Mouse (Mus musculus): ENCODE data around the gene Gpr6.

The Gpr6 gene

DNA sequence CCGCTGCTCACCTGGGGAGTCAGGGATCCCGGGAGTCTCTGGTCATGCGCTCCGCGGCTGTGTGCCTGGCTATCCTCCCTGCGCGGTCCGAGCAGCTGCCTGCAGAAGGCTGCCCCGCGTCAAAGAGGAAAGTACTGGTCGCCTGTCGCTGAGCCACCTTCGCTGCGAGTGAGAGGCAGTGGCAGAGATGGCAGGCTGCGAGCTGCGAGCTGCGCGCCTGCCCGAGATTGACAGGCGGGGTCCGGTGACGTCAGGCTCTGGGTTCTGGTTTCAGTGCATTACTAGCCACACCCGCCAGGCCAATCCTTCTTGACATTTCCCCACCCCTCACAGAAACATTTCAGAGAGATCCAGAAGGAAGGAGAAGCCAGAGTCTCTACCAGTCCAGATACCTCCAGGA, at the start of gene Gpr6:
Gene Gpr6 (minus strand): TSS at position 170 of the 400 bp plus-strand sequence.
- no peak for DNase-seq (ENCODE audit: low read depth, low spot score)
- no peaks in the 10 kb centered on the region for H3K36me3 ChIP-seq (ENCODE audit: control insufficient read depth, insufficient read depth, low read length, poor library complexity, severe bottlenecking)
- no peaks in the 10 kb centered on the region for H3K27me3 ChIP-seq (ENCODE audit: control insufficient read depth, insufficient read depth, low read length, poor library complexity, severe bottlenecking)

DNA sequence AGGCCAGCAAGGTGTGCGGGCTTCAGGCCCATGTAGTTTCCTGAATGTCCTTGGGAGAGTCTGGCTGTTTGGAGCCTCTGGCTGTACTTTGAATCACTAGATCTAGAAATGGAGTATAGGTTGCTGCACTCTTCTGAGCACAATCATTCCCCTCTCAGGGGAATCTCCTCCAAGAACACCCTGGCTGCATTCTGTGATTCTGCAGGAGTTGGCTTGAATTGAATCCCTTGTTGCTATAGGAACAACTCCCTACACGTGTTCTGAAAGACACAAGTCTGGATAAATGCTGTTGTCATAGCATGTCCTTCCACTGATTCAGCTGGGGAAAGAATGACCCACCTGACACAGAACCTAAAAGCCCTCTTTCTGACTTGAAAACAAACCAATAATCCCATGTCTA, 28.0 kb upstream of the Gpr6 start:
- Histone ChIP-seq H3K36me3 (ENCODE audit: control insufficient read depth, insufficient read depth, low read length, poor library complexity, severe bottlenecking) (no peaks in the 10 kb centered on the region), H3K27me3 (ENCODE audit: control insufficient read depth, insufficient read depth, low read length, poor library complexity, severe bottlenecking) (no peaks in the 10 kb centered on the region)
- no peak for DNase-seq (ENCODE audit: low read depth, low spot score)

DNA sequence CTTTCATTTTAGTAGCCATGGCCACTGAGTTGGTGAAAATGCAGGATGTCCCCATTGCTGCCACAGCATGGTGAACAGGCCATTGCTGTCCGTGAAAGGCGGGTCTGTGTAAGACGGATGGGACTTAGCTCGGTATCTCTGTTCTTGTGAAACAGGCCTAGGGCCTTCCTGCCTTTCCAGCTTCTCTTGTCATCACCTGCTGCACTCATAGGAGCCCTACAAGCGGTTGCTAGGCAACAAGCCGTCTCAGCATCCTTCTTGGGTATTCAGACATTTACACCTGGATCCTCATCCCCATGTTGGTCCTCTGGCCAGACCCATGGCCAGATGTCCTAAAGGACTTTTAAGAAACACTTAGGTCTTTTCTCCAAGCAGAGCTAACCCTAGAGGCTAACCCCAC, 26.1 kb upstream of the Gpr6 start:
- H3K36me3 ChIP-seq (ENCODE audit: control insufficient read depth, insufficient read depth, low read length, poor library complexity, severe bottlenecking) = no peaks in the 10 kb centered on the region
- H3K27me3 ChIP-seq (ENCODE audit: control insufficient read depth, insufficient read depth, low read length, poor library complexity, severe bottlenecking) = no peaks in the 10 kb centered on the region
- no peak for DNase-seq (ENCODE audit: low read depth, low spot score)

DNA sequence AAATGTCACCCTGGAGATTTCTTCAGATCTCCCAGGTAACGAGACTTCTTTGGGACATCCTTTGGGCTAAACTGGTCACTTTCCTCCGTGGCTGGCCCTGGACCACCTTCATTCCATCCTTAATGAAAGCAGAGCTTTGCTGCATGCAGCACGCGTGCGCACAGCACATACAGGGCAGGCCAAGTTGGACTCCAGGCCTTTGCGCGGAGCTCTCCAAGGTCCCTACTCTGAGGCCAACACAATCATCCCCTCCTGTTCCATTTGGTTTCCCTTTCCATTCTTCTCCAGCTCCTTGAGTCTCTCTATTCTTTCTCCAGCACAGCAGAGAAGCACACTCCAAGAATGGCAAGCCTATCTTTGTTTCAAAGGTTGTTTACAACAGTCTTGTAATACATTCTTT, 16.8 kb upstream of the Gpr6 start:
- no peaks in the 10 kb centered on the region for H3K36me3 ChIP-seq (ENCODE audit: control insufficient read depth, insufficient read depth, low read length, poor library complexity, severe bottlenecking)
- no peak for DNase-seq (ENCODE audit: low read depth, low spot score)
- H3K27me3 ChIP-seq (ENCODE audit: control insufficient read depth, insufficient read depth, low read length, poor library complexity, severe bottlenecking) = no peaks in the 10 kb centered on the region

DNA sequence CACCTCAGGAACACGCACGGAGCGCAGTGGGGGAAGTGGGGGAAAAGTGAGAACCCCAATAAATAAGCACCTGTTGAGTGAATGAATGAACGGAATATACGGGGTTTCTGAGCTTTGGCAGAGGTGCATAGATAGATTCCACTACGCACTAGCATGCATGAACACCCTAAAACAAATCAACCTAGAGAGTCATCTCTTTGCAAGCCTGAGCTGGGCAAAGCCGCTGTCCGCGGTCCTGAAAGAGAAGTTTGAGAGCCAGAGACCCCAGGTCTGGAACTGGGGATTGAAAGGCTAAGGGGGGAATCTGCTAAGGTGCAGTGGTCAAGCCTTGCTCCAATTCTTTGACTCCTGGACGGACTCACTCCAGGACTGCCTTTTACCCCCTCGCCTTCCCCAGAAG, 389 bp downstream of the Gpr6 start:
- no peaks in the 10 kb centered on the region for H3K36me3 ChIP-seq (ENCODE audit: control insufficient read depth, insufficient read depth, low read length, poor library complexity, severe bottlenecking)
- DNase-seq (ENCODE audit: low read depth, low spot score) = no peak
- no peaks in the 10 kb centered on the region for H3K27me3 ChIP-seq (ENCODE audit: control insufficient read depth, insufficient read depth, low read length, poor library complexity, severe bottlenecking)

DNA sequence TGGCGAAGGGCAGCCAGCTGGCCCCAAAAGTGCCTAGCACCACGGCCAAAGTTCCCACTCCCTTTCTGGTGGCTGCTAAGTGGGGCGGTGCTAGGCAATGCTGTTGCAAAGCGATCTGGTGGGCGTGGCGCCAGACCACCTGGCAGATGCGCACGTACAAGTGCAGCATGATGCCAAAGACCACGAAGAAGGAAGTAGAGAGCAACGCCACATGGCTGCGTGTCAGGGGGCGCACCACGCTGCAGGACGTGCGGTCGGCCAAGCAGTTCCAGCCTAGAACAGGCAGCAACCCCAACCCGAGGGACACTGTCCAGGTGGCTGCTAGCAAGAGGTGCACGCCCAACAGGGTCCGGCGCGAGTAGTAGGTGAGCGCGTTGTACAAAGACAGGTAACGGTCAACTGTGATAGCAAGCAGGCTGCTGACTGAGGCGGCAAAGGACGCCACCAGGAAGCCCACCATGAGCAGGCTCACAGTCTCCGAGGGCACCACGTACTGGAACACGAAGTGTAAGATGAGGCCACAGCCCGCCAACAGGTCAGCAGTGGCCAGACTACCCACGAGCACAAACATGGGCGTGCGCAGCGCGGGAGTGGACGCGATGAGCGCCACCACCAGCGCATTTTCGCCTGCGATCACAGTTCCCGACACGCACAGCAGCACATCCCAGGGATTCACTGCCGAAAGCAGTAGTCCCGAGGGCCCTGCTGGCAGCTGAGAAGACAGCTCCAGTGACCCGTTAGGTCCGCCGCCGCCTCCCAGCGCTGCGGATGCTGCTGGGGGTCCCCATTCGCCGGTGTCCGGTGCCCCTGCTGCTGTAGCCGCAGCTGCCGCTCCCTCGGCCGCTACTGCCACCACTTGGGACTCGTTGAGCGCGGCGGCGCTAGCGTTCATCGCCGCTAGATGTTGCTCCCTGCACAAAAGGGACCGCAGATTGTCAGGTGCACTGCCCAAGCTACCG, 1.1 kb downstream of the Gpr6 start:
- Histone ChIP-seq H3K27me3 (ENCODE audit: control insufficient read depth, insufficient read depth, low read length, poor library complexity, severe bottlenecking) (no peaks in the 10 kb centered on the region), H3K36me3 (ENCODE audit: control insufficient read depth, insufficient read depth, low read length, poor library complexity, severe bottlenecking) (no peaks in the 10 kb centered on the region)
- no peak for DNase-seq (ENCODE audit: low read depth, low spot score)

DNA sequence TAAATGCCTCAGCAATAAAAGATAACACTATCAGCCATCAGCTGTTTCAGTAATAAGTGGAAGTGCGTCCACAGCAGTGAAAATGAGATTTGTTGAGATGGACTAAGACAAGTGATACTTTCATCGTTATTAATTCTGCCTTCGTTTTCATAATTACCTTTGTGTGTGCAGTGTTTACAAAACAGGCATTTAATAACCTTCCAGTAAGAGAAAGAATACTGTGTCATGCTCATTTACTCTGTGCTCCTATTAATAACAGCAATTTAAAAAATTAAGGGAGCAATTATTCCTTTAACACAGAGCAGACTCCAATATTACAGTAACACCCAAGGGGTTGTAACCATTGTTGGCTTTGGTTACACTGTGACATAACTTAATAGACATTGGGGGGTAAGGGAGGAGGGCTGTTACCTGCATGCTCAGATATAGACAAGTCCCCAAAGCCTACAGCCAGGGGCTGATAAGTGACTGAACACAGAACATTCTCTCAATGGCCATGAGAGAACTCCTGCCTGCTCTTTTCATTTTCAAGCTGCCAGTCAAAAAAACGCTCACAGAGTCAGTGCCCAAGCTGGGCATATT, 11.7 kb downstream of the Gpr6 start:
- Histone ChIP-seq H3K27me3 (ENCODE audit: control insufficient read depth, insufficient read depth, low read length, poor library complexity, severe bottlenecking) (no peaks in the 10 kb centered on the region), H3K36me3 (ENCODE audit: control insufficient read depth, insufficient read depth, low read length, poor library complexity, severe bottlenecking) (no peaks in the 10 kb centered on the region)
- DNase-seq (ENCODE audit: low read depth, low spot score) = no peak

DNA sequence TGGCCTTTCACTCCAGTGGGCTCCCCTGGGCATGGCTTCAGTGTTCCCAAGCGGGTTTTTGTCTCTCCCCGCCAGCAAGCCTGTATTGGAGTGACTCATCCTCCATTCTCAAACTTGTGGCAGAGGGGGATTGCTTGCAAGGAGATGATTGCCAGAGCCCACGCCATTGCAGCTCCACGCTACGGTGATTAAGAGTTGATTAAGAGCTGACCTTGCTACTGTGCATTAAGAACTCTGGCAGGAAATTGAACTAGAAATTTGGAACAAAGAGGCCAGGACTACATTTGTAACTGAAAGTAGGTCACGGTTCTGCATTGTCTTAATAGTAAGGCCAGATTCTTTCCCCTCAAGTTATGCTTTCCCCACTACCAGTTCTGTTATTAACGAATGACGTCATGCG, 16.5 kb downstream of the Gpr6 start:
- DNase-seq (ENCODE audit: low read depth, low spot score) = no peak
- no peaks in the 10 kb centered on the region for H3K36me3 ChIP-seq (ENCODE audit: control insufficient read depth, insufficient read depth, low read length, poor library complexity, severe bottlenecking)
- no peaks in the 10 kb centered on the region for H3K27me3 ChIP-seq (ENCODE audit: control insufficient read depth, insufficient read depth, low read length, poor library complexity, severe bottlenecking)

DNA sequence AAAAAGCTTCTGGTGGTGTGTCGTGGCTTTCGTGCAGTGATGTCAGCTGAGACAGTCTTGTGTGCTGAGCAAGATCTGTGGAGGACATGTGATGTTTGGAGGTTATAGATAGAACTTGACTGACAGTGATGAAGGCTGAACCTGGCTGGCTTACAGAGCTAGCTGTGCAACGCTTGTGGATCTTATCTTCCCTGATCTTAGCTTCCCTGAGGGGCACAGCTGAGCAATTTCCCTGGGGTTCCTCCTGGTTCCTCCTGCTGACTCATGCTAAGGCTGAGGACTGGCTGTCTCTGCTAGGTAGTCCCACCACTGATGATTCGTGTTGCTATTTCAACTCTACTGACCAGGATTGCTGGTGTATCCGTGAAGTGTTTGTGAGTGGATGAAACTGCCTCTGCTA, 18.1 kb downstream of the Gpr6 start:
- H3K27me3 ChIP-seq (ENCODE audit: control insufficient read depth, insufficient read depth, low read length, poor library complexity, severe bottlenecking) = no peaks in the 10 kb centered on the region
- no peak for DNase-seq (ENCODE audit: low read depth, low spot score)

DNA sequence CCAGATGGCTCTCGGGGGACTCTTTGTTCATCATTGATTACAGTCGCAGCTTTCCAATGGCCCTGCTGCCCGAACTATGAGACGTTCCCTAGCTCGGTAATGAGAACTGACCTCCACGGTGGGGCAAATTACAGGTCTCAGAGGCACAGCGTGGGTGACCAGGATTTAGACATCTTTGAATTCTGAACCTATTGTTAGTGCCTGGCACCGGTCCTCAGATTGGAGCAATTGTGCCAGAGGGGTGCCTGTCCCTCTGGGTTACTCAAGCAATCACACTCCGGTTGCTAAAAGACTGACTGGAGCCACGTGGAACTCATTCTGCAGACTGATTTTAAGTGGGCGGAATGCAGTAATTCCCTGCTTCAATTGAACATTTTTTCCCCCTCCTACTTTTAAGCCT, 29.8 kb downstream of the Gpr6 start:
- DNase-seq (ENCODE audit: low read depth, low spot score) = no peak
- H3K27me3 ChIP-seq (ENCODE audit: control insufficient read depth, insufficient read depth, low read length, poor library complexity, severe bottlenecking) = no peaks in the 10 kb centered on the region

More for the DNA sequence above, 18.1 kb downstream of the Gpr6 start:
- H3K36me3 ChIP-seq (ENCODE audit: control insufficient read depth, insufficient read depth, low read length, poor library complexity, severe bottlenecking) = no peaks in the 10 kb centered on the region

DNA sequence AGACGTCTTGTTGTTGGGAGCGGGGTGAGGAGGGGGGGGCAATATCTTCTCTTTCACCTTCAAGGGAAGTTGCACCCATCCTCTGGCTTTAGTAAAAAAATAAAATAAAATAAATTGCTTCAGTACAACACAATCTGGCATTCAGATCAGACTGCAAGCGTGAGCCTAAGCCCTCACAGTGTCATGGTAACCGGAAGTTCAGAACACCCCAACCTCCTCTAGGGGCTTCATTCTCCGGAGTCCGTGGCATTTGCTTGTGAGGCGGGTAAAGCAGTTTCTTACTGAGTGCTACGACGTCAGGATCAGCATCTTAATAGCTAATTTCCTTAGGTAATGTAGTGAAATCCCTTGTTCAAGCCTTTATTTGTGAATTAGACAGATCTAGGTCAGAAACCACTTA, 30.6 kb downstream of the Gpr6 start:
- H3K36me3 ChIP-seq (ENCODE audit: control insufficient read depth, insufficient read depth, low read length, poor library complexity, severe bottlenecking) = no peaks in the 10 kb centered on the region
- no peaks in the 10 kb centered on the region for H3K27me3 ChIP-seq (ENCODE audit: control insufficient read depth, insufficient read depth, low read length, poor library complexity, severe bottlenecking)
- no peak for DNase-seq (ENCODE audit: low read depth, low spot score)

More for the DNA sequence above, 29.8 kb downstream of the Gpr6 start:
- H3K36me3 ChIP-seq (ENCODE audit: control insufficient read depth, insufficient read depth, low read length, poor library complexity, severe bottlenecking) = no peaks in the 10 kb centered on the region

DNA sequence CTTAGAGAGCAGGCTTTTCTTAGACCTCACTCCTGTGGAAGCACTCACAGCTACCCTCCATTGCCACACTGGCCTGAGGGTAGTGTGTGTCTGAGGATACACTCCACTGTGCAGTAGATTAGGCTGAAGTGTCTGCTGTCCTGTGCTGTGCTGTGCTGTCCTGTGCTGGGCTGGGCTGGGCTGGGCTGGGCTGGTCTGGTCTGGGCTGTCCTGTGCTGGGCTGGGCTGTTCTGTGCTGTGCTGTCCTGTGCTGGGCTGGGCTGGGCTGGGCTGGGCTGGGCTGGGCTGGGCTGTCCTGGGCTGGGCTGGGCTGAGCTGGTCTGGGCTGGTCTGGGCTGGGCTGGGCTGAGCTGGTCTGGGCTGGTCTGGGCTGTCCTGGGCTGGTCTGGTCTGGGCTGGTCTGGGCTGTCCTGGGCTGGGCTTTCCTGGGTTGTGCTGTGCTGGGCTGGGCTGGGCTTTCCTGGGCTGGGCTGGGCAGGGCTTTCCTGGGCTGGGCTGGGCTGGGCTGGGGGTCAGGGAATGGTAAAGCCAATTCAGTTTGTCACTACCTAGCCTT, 31.5 kb downstream of the Gpr6 start:
- DNase-seq (ENCODE audit: low read depth, low spot score) = no peak
- H3K36me3 ChIP-seq (ENCODE audit: control insufficient read depth, insufficient read depth, low read length, poor library complexity, severe bottlenecking) = no peaks in the 10 kb centered on the region
- H3K27me3 ChIP-seq (ENCODE audit: control insufficient read depth, insufficient read depth, low read length, poor library complexity, severe bottlenecking) = no peaks in the 10 kb centered on the region

DNA sequence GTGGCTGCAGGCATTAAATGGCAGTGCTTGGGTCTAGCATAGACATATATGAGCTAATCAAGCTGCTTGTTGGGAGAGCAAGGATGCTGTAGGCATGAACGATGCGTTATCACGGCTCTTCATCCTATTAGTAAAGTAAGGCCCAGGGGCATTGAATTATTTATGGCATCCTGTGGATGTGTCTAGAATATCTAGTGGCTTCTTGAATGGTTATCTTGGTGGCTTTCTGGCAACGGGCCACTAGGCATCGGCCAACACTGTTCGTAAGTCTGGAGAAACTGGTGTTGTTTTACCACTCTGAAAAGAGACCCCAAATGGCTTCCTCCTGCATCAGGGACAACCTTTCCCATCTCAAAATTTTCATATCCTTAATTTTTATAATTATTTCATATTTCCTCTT, 33.6 kb downstream of the Gpr6 start:
- Histone ChIP-seq H3K27me3 (ENCODE audit: control insufficient read depth, insufficient read depth, low read length, poor library complexity, severe bottlenecking) (no peaks in the 10 kb centered on the region), H3K36me3 (ENCODE audit: control insufficient read depth, insufficient read depth, low read length, poor library complexity, severe bottlenecking) (no peaks in the 10 kb centered on the region)
- DNase-seq (ENCODE audit: low read depth, low spot score) = no peak

DNA sequence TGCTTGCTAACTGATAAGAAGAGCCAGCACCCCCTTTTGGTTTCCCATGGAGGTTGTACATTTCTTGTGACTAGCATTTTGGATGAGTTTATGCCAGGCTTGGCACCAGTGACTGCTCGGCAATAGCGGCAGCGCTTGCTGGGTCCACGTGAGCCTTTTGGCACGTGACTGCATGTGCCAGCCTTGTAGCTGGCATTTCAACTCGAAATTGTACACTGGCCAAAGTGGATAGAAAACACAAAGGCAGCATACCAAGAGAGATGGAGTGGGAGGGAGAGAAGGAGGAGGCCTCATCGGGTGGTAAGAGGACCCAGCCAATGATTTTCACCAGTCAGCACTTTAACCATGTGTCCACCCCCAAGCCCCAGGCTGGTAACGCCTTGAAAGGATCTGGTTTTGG, 34.4 kb downstream of the Gpr6 start:
- no peak for DNase-seq (ENCODE audit: low read depth, low spot score)
- Histone ChIP-seq H3K27me3 (ENCODE audit: control insufficient read depth, insufficient read depth, low read length, poor library complexity, severe bottlenecking) (no peaks in the 10 kb centered on the region), H3K36me3 (ENCODE audit: control insufficient read depth, insufficient read depth, low read length, poor library complexity, severe bottlenecking) (no peaks in the 10 kb centered on the region)

DNA sequence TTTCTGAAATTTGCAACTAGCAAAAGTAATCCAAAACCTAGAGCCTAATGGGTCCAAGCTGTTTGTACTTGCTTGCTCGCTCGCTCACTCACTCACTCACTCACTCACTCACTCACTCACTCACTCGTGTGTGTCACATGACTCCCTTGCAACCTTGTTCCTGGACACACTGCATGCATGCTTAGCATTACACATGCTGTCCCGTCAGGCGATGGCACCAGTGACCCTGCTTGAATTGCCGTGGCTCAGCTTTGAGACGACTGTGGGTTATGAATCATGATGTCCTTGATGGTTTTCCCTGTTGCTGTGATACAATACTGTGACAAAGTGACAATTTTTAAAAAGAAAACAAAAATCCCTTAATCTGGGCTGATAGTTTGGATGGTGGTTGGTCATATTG, 39.3 kb downstream of the Gpr6 start:
- Histone ChIP-seq H3K27me3 (ENCODE audit: control insufficient read depth, insufficient read depth, low read length, poor library complexity, severe bottlenecking) (no peaks in the 10 kb centered on the region), H3K36me3 (ENCODE audit: control insufficient read depth, insufficient read depth, low read length, poor library complexity, severe bottlenecking) (no peaks in the 10 kb centered on the region)
- DNase-seq (ENCODE audit: low read depth, low spot score) = no peak

All from splenic B cell, adult 2 months (primary cell).